Mouse (Mus musculus) stomach, postnatal 0 days (tissue): Measurements from ENCODE around the gene Dgkg. TPM values are rescaled to one million over a fixed set of nuclear protein-coding genes. Genes with fewer than 3 reads are reported as not detected.

Experiments used
- ATAC-seq: fragments of 200-750 bp; cut with Nextera tagmentation; 2 replicates; pipeline ENCODE4 v1.8.0; 2017; ENCODE audit not compliant: low FRiP score, low TSS enrichment
- DNase-seq: peaks from one replicate; pipeline ENCODE4 v3.0.0-alpha.2; 2016; ENCODE audit warnings: low spot score
- H3K27ac ChIP-seq: fragments of 300-500 bp; sonication (generic); replicated peaks from 2 replicates; pipeline ENCODE4 v1.5.1; 2014; ENCODE audit warnings: mild to moderate bottlenecking, control low read depth
- H3K27me3 ChIP-seq: fragments of 300-500 bp; sonication (generic); 2 replicates; pipeline ENCODE4 v1.6.1; 2014; ENCODE audit warnings: low read length; ENCODE audit not compliant: control insufficient read depth, insufficient read depth
- H3K36me3 ChIP-seq: fragments of 300-500 bp; sonication (generic); 2 replicates; pipeline ENCODE4 v1.6.1; 2014; ENCODE audit warnings: low read length, mixed read lengths; ENCODE audit not compliant: control insufficient read depth, insufficient read depth
- H3K4me1 ChIP-seq: fragments of 300-500 bp; sonication (generic); replicated peaks from 2 replicates; pipeline ENCODE4 v1.6.1; 2014; ENCODE audit warnings: antibody characterized with exemption; ENCODE audit not compliant: control insufficient read depth, insufficient read depth
- H3K4me2 ChIP-seq: fragments of 300-500 bp; sonication (generic); replicated peaks from 2 replicates; pipeline ENCODE4 v1.6.1; 2014; ENCODE audit warnings: low read depth, mild to moderate bottlenecking, control low read depth, moderate library complexity
- H3K4me3 ChIP-seq: fragments of 300-500 bp; sonication (generic); 2 replicates; pipeline ENCODE4 v1.5.1; 2014; ENCODE audit warnings: low read depth, low read length, control low read depth
- H3K9ac ChIP-seq: fragments of 300-500 bp; sonication (generic); 2 replicates; pipeline ENCODE4 v1.6.1; 2014; ENCODE audit warnings: mild to moderate bottlenecking, low read length, control low read depth, mixed read lengths
- H3K9me3 ChIP-seq: fragments of 300-500 bp; sonication (generic); 2 replicates; pipeline ENCODE4 v1.6.1; 2016; ENCODE audit warnings: low read length; ENCODE audit not compliant: control insufficient read depth
- CTCF ChIP-seq: IDR thresholded peaks from 2 replicates; pipeline ENCODE4 v1.5.1; 2016; ENCODE audit warnings: antibody characterized with exemption, low read depth, mild to moderate bottlenecking, moderate library complexity
- EP300 ChIP-seq: optimal IDR thresholded peaks from 2 replicates; pipeline ENCODE3; 2016; ENCODE audit warnings: antibody characterized with exemption
- WGBS: fragments of 180-500 bp; shearing (Covaris S2); extraction: QIAGEN DNeasy Blood & Tissue Kit; methylation state at CpG from one replicate; pipeline ENCODE4 v1.1.7; 2014; 5-methylcytosine and 5-hydroxymethylcytosine counted together
- polyA plus RNA-seq: library from polyadenylated mRNA; unstranded; fragments of >200 nt; fragmentation: Nextera tagmentation; extraction: Ambion mirVana; gene quantifications from 2 replicates; pipeline ENCODE4 v1.2.1, GENCODE M21; 2015

The Dgkg gene
- polyA plus RNA-seq, 1 experiment from 2014 or later, result 0.36 TPM

DNA sequence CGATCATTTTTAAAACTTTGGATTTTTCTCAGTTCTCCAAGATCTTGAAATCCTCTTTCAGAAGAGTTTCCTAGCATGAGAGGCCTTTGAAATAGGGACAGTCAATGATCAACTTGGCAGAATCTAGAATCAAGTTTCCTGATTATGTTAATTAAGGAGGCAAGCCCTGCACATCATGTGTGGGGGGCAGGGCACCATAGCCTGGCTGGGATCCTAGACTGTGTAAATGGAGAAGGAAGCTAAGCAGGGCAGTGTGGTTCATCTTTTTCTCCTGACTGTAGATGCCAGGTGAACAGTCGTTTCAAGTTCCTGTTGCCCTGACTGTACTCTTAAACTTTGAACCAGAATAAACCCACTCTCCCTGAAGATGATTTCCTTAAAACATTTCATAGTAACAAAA, 185.3 kb downstream of the Dgkg start:
- H3K4me1 ChIP-seq, result no peaks in the 10 kb centered on the region
- ATAC-seq (no peak), DNase-seq (no peak)
- 69% methylated on average over 2 of the region's 2 CpGs for WGBS
- no peaks in the 10 kb centered on the region for H3K9me3 ChIP-seq
- H3K4me3 ChIP-seq, result no peak overlapping the region
- no peak overlapping the region for H3K4me2 ChIP-seq
- H3K9ac ChIP-seq, result no peak overlapping the region
- H3K27ac ChIP-seq, result no peak overlapping the region
- TF ChIP-seq EP300 (no peak), CTCF (no peak)
- H3K27me3 ChIP-seq, result no peaks in the 10 kb centered on the region
- no peaks in the 10 kb centered on the region for H3K36me3 ChIP-seq

DNA sequence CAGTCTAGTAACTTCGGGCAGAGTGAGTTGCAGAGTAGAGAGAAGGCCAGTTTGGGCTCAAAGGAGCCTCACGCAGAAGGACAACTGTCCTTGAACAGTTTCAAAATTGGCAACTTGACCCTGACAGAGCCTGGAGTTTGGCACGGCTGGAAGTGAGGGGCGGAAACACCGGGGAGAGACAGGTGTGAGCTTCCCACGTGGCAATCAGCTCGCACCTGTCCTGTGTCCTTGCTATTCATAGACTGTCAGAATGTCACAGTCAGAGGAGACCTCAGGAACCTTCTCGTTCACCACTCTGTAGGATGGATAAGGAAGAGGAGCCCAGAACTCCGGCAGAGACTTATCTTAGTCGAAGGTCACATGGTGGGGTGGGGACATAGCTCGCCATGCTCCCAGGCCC, 187.6 kb downstream of the Dgkg start:
- TF ChIP-seq EP300 (no peak), CTCF (no peak)
- DNase-seq (no peak), ATAC-seq (no peak)
- H3K4me1 ChIP-seq, result no peaks in the 10 kb centered on the region
- H3K27ac ChIP-seq, result no peak overlapping the region
- no peak overlapping the region for H3K4me2 ChIP-seq
- no peaks in the 10 kb centered on the region for H3K27me3 ChIP-seq
- H3K9ac ChIP-seq, result no peak overlapping the region
- WGBS, result 73% methylated on average over 11 of the region's 11 CpGs
- H3K9me3 ChIP-seq, result no peaks in the 10 kb centered on the region
- no peaks in the 10 kb centered on the region for H3K36me3 ChIP-seq
- H3K4me3 ChIP-seq, result no peak overlapping the region

DNA sequence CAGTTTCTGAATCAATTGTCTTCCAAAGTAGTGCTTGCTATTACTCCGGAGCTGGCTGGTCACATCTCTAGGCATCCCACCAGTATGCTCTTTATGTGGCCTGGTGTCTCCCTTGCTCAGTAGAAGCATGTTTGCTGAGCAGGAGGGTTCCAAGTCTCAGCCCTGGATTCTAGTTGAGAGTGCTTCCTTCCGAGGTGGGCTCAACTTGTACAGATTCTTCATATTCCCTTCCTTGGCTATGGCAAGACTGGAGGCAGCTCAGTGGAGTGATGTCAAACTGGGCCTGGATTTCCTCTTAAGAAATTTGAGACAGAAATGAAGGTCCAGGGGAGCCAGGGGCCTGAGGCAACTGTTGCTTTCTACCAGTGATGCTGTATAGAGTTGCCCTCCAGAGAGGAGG, 189.9 kb downstream of the Dgkg start:
- H3K36me3 ChIP-seq, result no peaks in the 10 kb centered on the region
- no peaks in the 10 kb centered on the region for H3K9me3 ChIP-seq
- H3K4me2 ChIP-seq, result no peak overlapping the region
- H3K4me1 ChIP-seq, result no peaks in the 10 kb centered on the region
- no peak overlapping the region for H3K27ac ChIP-seq
- no peak for TF ChIP-seq CTCF
- TF ChIP-seq EP300, result no peak
- H3K4me3 ChIP-seq, result no peak overlapping the region
- ATAC-seq (no peak), DNase-seq (no peak)
- no peaks in the 10 kb centered on the region for H3K27me3 ChIP-seq
- no peak overlapping the region for H3K9ac ChIP-seq
- WGBS, result 77% methylated on average over 2 of the region's 2 CpGs

DNA sequence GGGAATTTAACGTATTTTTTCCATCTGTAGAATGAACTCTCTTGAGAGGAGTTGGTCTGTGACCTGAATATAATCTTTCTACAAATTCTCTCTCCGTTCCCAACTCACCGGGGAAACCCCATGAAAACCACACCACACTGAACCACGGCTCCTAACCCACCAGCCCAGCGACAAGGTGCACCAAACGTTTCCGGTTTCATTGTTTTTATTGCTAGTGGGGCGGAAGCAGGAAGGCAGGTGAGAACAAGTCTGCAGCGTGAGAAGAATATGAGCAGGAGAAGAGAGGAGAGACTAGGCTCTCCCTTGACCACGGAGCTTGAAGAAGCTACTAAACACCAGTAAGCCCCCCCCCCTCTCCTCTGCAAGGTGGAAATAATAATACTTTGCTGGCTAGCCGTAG, 190.6 kb downstream of the Dgkg start:
- Histone ChIP-seq H3K36me3 (no peaks in the 10 kb centered on the region), H3K4me2 (no peak overlapping the region), H3K27me3 (no peaks in the 10 kb centered on the region), H3K9me3 (no peaks in the 10 kb centered on the region), H3K27ac (no peak overlapping the region), H3K4me1 (no peaks in the 10 kb centered on the region), H3K9ac (no peak overlapping the region), H3K4me3 (no peak overlapping the region)
- DNase-seq, result no peak
- ATAC-seq, result no peak
- TF ChIP-seq CTCF, result no peak
- no peak for TF ChIP-seq EP300
- WGBS, result 68% methylated on average over 11 of the region's 11 CpGs

DNA sequence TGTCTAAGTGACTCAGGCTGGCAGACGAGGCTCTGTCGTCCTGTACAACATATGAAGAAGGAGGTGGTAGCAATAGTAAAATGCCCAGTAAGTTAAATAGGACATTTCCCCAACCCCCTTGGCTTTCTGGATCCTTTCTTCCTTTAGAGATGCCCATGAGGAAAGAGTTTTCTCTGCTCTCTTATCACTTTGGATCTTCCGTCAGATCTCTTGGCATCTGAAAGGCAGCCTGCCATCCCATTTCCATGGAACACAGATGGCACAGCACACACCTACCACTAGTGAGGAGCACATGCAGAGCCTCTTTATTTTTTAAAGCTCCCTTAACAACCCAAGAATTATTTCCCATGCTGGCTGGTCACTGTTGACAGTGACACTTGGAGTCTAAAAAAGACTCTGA, 194.8 kb downstream of the Dgkg start:
- WGBS, result 86% methylated on average over 3 of the region's 3 CpGs
- H3K27ac ChIP-seq, result no peak overlapping the region
- DNase-seq (no peak), ATAC-seq (no peak)
- no peaks in the 10 kb centered on the region for H3K27me3 ChIP-seq
- no peaks in the 10 kb centered on the region for H3K9me3 ChIP-seq
- no peak overlapping the region for H3K4me3 ChIP-seq
- H3K4me2 ChIP-seq, result no peak overlapping the region
- no peaks in the 10 kb centered on the region for H3K36me3 ChIP-seq
- TF ChIP-seq CTCF (no peak), EP300 (no peak)
- H3K9ac ChIP-seq, result no peak overlapping the region
- H3K4me1 ChIP-seq, result no peaks in the 10 kb centered on the region

DNA sequence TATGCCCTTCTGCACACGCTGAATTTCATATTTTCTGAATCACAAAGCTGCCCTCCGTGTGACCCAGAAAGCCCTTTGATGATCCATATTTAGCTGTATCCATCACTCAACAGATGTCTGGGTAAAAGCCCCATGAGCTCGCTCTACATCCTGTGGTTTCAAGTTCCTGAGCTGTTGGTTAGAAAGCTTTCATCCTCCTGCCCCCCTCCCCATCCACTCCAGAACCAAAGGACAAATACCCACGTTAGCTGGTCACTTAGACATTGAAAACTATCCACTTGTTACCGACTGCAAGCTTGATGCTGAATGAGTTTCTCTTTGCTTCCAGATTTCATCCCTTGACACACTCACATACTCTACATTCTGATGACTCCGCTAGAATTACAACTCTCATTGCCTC, 195.3 kb downstream of the Dgkg start:
- DNase-seq, result no peak
- 58% methylated on average over 6 of the region's 6 CpGs for WGBS
- H3K9ac ChIP-seq, result no peak overlapping the region
- no peaks in the 10 kb centered on the region for H3K36me3 ChIP-seq
- no peak overlapping the region for H3K4me3 ChIP-seq
- H3K27ac ChIP-seq, result no peak overlapping the region
- no peaks in the 10 kb centered on the region for H3K9me3 ChIP-seq
- H3K27me3 ChIP-seq, result no peaks in the 10 kb centered on the region
- no peaks in the 10 kb centered on the region for H3K4me1 ChIP-seq
- no peak overlapping the region for H3K4me2 ChIP-seq
- no peak for ATAC-seq
- no peak for TF ChIP-seq EP300
- no peak for TF ChIP-seq CTCF
